Mouse (Mus musculus) embryonic facial prominence, embryonic 12.5 days (tissue): ENCODE data around the gene Ankrd40. TPM values are rescaled to one million over a fixed set of nuclear protein-coding genes. Genes with fewer than 3 reads are reported as not detected.

Experiments
- ATAC-seq: fragments of 200-750 bp; cut with Nextera tagmentation; 2 replicates; pipeline ENCODE4 v1.8.0; 2017; ENCODE audit not compliant: insufficient number of reproducible peaks, insufficient read depth, low FRiP score, low TSS enrichment
- H3K27ac ChIP-seq: fragments of 300-500 bp; sonication (generic); 2 replicates; pipeline ENCODE4 v1.5.1; 2016; ENCODE audit warnings: mild to moderate bottlenecking
- H3K27me3 ChIP-seq: fragments of 300-500 bp; sonication (generic); 2 replicates; pipeline ENCODE4 v1.6.1; 2016; ENCODE audit warnings: mild to moderate bottlenecking, moderate library complexity
- H3K36me3 ChIP-seq: fragments of 300-500 bp; sonication (generic); 2 replicates; pipeline ENCODE4 v1.6.1; 2016; ENCODE audit warnings: mild to moderate bottlenecking
- H3K4me1 ChIP-seq: fragments of 300-500 bp; sonication (generic); 2 replicates; pipeline ENCODE4 v1.6.1; 2016
- H3K4me2 ChIP-seq: fragments of 300-500 bp; sonication (generic); replicated peaks from 2 replicates; pipeline ENCODE4 v1.6.1; 2016; ENCODE audit warnings: mild to moderate bottlenecking, moderate library complexity
- H3K4me3 ChIP-seq: fragments of 300-500 bp; sonication (generic); 2 replicates; pipeline ENCODE4 v1.5.1; 2016; ENCODE audit warnings: mild to moderate bottlenecking
- H3K9ac ChIP-seq: fragments of 300-500 bp; sonication (generic); 2 replicates; pipeline ENCODE4 v1.6.1; 2016; ENCODE audit warnings: mild to moderate bottlenecking, moderate library complexity
- H3K9me3 ChIP-seq: fragments of 300-500 bp; sonication (generic); 2 replicates; pipeline ENCODE4 v1.6.1; 2016; ENCODE audit warnings: mild to moderate bottlenecking, moderate library complexity
- WGBS: fragments of 180-500 bp; shearing (Covaris S2); methylation state at CpG from one replicate; pipeline ENCODE4 v1.1.7; 2016; 5-methylcytosine and 5-hydroxymethylcytosine counted together
- polyA plus RNA-seq: library from polyadenylated mRNA; unstranded; fragments of >200 nt; fragmentation: Nextera tagmentation; extraction: Ambion mirVana; gene quantifications from 2 replicates; pipeline ENCODE4 v1.2.1, GENCODE M21; 2016

Gene Ankrd40
- polyA plus RNA-seq, 1 experiment from 2014 or later, result 25.5 TPM

DNA sequence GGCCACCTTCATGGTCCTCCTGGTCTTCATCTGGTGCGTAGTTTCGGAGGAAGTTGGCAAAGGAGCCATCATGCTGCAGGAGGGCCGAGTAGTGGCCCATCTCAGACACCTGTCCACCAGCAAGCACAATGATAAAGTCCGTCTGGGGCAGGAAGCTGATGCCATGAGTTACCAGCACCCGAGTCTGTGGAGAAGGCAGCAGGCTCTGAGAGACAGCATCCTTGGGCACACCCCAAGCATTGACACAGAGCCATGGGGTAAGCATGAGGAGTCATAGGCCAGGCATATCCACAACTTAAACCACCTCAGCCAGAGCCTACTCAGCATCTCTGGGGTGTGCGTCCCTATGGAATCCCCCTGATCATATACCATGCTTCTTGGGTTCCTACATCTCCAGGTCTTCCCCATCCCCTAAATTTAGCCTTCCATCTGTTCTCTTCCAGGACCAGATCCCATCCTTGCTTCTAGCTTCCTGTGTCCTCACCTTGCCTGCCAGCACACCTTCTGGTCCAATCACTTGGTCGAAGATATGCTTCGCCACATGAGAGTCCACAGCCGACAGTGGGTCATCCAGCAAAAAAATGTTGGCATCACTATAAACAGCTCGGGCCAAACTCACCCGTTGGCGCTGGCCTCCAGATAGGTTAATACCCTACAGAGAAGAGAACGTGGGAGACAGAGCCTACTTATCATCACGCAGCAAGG, 33.5 kb downstream of the Ankrd40 start:
- Histone ChIP-seq H3K4me1 (no peaks in the 10 kb centered on the region), H3K9ac (no peak overlapping the region), H3K27me3 (no peaks in the 10 kb centered on the region), H3K4me3 (no peak overlapping the region), H3K27ac (no peak overlapping the region), H3K4me2 (no peak overlapping the region), H3K36me3 (no peaks in the 10 kb centered on the region), H3K9me3 (no peaks in the 10 kb centered on the region)
- 91% methylated on average over 14 of the region's 14 CpGs for WGBS
- ATAC-seq, result no peak

DNA sequence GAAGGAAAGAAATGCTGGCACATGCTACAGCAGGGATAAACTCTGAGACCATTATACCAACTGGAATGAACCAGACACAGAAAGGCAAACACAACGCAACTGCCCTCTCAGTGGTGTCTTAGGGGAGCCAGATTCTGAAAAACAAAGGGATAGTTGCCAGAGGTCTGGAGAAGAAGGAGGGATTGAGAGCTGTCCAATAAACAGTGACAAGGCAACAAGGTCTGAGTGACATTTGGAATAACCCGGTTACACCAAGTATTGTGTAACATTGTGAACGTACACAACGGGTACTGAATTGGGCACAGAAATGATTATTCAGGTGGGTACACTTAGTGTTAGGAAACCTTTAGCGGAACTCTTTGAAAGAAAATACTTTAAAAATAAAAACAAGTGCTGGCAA, 34.3 kb downstream of the Ankrd40 start:
- no peak overlapping the region for H3K4me3 ChIP-seq
- no peaks in the 10 kb centered on the region for H3K36me3 ChIP-seq
- ATAC-seq, result no peak
- H3K9ac ChIP-seq, result no peak overlapping the region
- H3K27ac ChIP-seq, result no peak overlapping the region
- no peaks in the 10 kb centered on the region for H3K4me1 ChIP-seq
- 82% methylated on average over 5 of the region's 5 CpGs for WGBS
- no peaks in the 10 kb centered on the region for H3K27me3 ChIP-seq
- no peak overlapping the region for H3K4me2 ChIP-seq
- no peaks in the 10 kb centered on the region for H3K9me3 ChIP-seq

DNA sequence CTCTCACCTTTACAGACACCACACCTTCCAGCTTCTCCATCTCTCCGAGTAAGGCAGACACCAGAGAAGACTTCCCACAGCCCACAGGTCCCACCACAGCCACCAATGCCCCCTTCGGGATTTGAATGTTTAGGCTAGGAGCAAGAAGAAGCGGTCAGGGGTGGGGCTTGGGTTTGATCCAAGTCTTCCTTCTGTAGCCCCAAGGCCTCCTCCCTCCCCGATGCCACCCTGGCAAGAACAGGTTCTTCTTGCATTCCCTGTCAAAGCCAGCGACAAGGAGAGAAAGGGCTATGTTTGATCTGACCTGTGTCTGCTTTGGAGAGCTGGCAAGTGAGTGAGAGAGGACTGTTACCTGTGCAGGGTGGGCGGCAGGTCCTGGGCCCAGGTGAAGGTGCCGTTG, 35.9 kb downstream of the Ankrd40 start:
- H3K9me3 ChIP-seq, result no peaks in the 10 kb centered on the region
- no peak for ATAC-seq
- WGBS, result 82% methylated on average over 7 of the region's 7 CpGs
- H3K4me3 ChIP-seq, result no peak overlapping the region
- H3K36me3 ChIP-seq, result no peaks in the 10 kb centered on the region
- H3K9ac ChIP-seq, result no peak overlapping the region
- no peaks in the 10 kb centered on the region for H3K4me1 ChIP-seq
- H3K27ac ChIP-seq, result no peak overlapping the region
- H3K4me2 ChIP-seq, result no peak overlapping the region
- no peaks in the 10 kb centered on the region for H3K27me3 ChIP-seq

DNA sequence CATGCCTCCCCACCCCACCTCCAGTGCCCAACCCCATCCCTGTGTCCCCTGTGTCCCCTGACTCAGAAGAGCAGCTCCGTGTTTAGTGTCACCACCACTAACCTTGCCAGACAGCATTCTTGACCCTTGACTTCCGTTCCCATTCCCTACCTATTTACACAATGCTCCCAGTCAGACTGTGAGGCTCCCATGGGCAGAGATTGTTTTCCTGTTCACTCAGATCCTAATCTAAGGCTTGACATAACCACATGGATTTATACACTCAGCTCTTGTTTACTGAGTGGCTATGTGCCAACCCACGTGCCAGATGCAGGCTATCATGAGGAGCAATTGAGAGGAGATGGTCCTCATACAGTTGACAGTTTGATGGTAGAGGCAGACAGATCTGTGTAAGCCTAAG, 37.5 kb downstream of the Ankrd40 start:
- H3K4me2 ChIP-seq, result no peak overlapping the region
- 56% methylated on average over 3 of the region's 3 CpGs for WGBS
- H3K36me3 ChIP-seq, result no peaks in the 10 kb centered on the region
- no peak for ATAC-seq
- no peak overlapping the region for H3K27ac ChIP-seq
- no peaks in the 10 kb centered on the region for H3K9me3 ChIP-seq
- H3K9ac ChIP-seq, result no peak overlapping the region
- H3K4me1 ChIP-seq, result no peaks in the 10 kb centered on the region
- no peaks in the 10 kb centered on the region for H3K27me3 ChIP-seq
- no peak overlapping the region for H3K4me3 ChIP-seq

DNA sequence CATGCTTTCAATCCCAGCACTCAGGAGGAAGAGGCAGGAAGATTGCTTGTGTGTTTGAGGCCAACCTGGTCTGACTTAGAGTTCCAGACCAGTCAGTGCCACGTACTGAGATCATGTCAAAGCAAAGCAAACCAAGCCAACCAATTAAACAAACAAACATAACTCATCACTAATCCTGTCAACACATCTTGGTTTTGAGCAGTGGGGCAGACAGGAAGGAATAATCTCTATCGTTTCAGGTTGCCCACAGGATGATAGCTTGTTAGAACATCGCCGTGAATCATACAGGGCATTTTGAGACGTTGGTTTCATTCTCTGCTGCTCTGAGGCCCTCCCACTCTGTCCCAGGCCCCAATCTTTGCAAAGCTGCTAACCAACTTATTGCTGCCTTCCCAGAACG, 42.2 kb downstream of the Ankrd40 start:
- H3K27me3 ChIP-seq, result no peaks in the 10 kb centered on the region
- no peaks in the 10 kb centered on the region for H3K9me3 ChIP-seq
- ATAC-seq, result no peak
- H3K36me3 ChIP-seq, result no peaks in the 10 kb centered on the region
- no peak overlapping the region for H3K9ac ChIP-seq
- WGBS, result 77% methylated on average over 6 of the region's 6 CpGs
- no peak overlapping the region for H3K4me2 ChIP-seq
- H3K4me3 ChIP-seq, result no peak overlapping the region
- no peaks in the 10 kb centered on the region for H3K4me1 ChIP-seq
- no peak overlapping the region for H3K27ac ChIP-seq

DNA sequence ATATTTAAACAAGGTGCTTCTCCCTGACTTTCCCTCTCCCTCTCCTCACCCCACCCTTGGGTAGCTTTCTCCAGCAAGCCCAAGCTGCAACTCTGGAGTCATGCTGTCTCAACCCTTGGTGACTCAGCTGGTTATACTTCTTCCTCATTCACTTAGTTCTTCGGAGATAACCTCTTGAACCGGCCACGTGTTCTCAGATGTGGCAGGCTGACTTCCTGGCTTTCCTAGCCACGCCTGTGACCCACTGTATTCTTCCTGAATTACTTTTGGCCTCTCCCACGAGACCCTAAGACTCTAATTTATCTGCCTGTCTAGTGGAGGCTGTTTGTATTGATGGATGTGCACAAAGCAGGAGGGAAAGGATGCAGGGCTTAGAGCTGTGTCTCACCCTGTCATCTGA, 43.0 kb downstream of the Ankrd40 start:
- Histone ChIP-seq H3K9ac (no peak overlapping the region), H3K27ac (no peak overlapping the region), H3K9me3 (no peaks in the 10 kb centered on the region), H3K27me3 (no peaks in the 10 kb centered on the region), H3K4me2 (no peak overlapping the region), H3K36me3 (no peaks in the 10 kb centered on the region), H3K4me3 (no peak overlapping the region), H3K4me1 (no peaks in the 10 kb centered on the region)
- 37% methylated on average over 5 of the region's 5 CpGs for WGBS
- ATAC-seq, result no peak

DNA sequence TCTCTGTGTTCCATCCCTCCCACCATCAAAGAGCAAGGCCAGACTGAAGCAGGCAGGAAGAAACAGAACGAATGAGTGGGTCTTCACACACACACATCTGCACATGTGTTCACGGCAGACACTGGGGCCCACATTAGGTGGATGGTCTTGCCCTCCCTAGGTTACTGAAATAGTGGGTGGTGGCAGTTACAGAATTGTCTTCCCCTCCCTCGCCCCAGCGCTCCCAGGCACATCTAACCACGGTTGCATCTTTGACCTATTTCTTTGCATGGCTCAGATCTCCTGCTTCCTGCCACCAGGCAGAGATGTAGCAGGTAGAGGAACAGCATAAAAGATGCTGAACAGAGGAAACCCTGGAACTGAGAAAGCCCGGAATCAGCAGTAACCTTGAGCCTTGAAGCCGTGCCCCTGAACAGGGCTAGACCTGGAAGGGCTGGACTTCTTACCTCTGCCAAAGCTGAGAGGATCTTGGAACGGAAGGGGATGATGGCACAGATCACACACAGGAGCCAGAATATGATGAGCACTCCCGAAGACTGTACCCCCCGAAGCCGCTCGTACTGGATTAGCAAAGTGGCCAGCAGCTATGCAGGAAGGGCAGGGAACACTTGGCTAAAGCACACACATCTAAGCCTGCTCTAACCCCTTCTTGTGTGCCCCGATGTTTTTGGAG, 46.6 kb downstream of the Ankrd40 start:
- Histone ChIP-seq H3K4me3 (no peak overlapping the region), H3K9ac (no peak overlapping the region), H3K4me2 (no peak overlapping the region), H3K36me3 (no peaks in the 10 kb centered on the region), H3K27me3 (no peaks in the 10 kb centered on the region), H3K9me3 (no peaks in the 10 kb centered on the region), H3K27ac (no peak overlapping the region), H3K4me1 (no peaks in the 10 kb centered on the region)
- WGBS, result 87% methylated on average over 13 of the region's 13 CpGs
- no peak for ATAC-seq

DNA sequence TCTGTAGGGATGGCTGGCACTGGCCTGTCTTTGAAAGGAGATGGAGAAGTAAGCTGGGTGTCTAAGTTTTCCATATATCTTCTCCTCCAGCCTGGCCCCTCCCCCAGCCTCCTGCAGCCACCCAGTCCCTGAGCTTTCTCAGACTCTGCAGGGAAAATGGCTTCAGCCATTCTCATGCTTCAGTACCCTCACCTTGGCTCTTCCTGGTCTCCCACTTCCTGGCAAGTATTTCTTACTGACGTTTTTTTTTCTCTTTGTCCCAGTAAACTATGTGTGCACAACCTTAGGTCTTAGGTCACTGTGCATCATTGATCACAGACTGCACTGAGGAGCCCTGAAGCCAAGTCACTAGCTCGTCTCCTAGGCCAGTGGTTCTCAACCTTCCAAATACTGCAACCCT, 51.3 kb downstream of the Ankrd40 start:
- no peaks in the 10 kb centered on the region for H3K36me3 ChIP-seq
- no peaks in the 10 kb centered on the region for H3K4me1 ChIP-seq
- no peaks in the 10 kb centered on the region for H3K9me3 ChIP-seq
- no peak for ATAC-seq
- H3K4me2 ChIP-seq, result no peak overlapping the region
- H3K27me3 ChIP-seq, result no peaks in the 10 kb centered on the region
- no peak overlapping the region for H3K27ac ChIP-seq
- H3K9ac ChIP-seq, result no peak overlapping the region
- H3K4me3 ChIP-seq, result no peak overlapping the region
- 35% methylated on average over 2 of the region's 2 CpGs for WGBS

DNA sequence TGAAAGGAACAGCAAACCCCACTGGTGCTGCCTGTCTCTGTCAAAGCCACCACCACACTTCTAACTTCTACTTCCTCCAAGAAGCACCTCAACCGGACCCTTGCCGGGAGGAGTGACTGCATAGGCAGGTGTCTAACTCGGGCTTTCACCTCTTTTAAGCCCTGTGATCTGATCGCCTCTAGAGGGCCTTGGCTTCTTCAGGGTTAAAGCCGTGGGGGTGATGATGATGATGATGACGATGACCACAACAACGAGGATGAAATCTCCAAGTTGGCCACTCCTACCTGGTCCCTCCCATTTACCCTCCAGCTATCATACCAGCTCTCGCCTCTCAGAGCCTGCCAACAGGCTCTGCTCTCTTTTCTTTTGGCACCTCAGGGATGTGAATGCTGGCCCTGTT, 51.9 kb downstream of the Ankrd40 start:
- no peak overlapping the region for H3K27ac ChIP-seq
- no peaks in the 10 kb centered on the region for H3K9me3 ChIP-seq
- H3K27me3 ChIP-seq, result no peaks in the 10 kb centered on the region
- no peak overlapping the region for H3K9ac ChIP-seq
- no peak overlapping the region for H3K4me2 ChIP-seq
- H3K36me3 ChIP-seq, result no peaks in the 10 kb centered on the region
- no peak for ATAC-seq
- 71% methylated on average over 8 of the region's 8 CpGs for WGBS
- H3K4me3 ChIP-seq, result no peak overlapping the region
- no peaks in the 10 kb centered on the region for H3K4me1 ChIP-seq

DNA sequence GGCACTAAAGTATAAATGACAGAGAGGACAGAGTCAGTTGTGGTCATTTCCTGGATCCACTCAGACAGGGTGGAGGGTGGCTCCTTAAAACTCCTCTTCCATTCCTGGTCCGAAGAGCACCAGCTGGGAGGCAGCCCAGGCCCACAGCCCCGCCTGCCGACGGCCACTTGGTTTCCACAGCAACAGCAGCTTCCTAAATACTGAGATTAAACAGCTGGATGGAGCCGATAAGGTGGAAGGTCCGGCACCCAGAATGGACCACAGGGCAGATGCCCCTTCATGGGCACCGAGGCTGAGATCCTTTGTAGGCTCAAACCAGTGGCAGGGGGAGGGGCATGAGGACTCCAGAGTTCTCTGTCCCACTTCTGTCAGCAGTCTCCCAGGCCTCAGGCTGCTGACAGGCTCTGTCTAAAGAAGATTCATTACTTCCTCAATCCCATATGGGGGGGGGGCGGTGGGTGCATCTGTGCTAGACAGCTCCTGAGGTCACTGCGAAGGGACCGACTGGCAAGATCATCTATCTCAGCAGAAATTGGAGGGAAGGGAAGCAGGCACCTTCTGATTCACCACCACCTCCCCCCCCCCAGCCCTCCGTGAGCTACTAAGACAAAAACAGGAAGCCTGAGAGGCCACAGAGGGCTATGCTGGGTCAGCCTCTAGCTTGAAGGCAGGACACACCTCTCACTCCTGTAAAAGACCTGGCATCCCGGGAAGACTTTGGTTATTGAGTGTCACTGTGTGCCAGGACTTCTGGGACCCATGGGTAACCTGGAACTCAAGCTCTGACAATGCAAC, 58.4 kb downstream of the Ankrd40 start:
- H3K4me3 ChIP-seq, result no peak overlapping the region
- no peak for ATAC-seq
- H3K9me3 ChIP-seq, result no peaks in the 10 kb centered on the region
- 0 out of 2 replicates have a peak, but pooled peaks cover under 1% of the 10 kb centered on the region for H3K27me3 ChIP-seq
- 35% methylated on average over 12 of the region's 12 CpGs for WGBS
- 0 out of 2 replicates have a peak overlapping the region, but pooled peaks have one; percentile 6 for H3K27ac ChIP-seq
- peaks cover 10% of the 10 kb centered on the region for H3K4me1 ChIP-seq
- H3K36me3 ChIP-seq, result no peaks in the 10 kb centered on the region
- H3K9ac ChIP-seq, result no peak overlapping the region
- 0 out of 2 replicates have a peak overlapping the region, but pooled peaks have one; percentile 3 for H3K4me2 ChIP-seq

DNA sequence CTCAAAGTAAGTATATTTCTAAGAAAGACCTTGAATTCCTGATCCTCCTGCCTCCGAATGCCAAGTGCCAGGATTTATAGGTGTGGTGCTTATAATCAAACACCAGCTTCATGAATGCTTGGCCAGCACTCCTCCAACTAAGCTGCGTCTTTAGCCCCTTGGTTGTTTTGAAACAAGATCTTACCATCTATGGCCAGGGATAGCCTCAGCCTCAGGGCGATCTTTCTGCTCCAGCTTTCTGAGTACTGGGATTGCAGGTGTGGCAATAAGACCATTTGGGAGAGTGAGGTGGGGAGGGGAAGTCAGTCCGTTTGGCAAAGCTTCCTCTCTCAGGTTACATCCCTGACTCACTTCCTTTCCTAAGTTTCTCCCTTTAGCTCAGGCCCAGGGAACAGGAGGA, 60.0 kb downstream of the Ankrd40 start:
- Histone ChIP-seq H3K4me3 (no peak overlapping the region), H3K27ac (no peak overlapping the region), H3K4me1 (peaks cover 17% of the 10 kb centered on the region), H3K9me3 (no peaks in the 10 kb centered on the region), H3K4me2 (no peak overlapping the region), H3K9ac (no peak overlapping the region), H3K36me3 (no peaks in the 10 kb centered on the region), H3K27me3 (peaks cover 16% of the 10 kb centered on the region)
- 60% methylated on average over 4 of the region's 4 CpGs for WGBS
- ATAC-seq, result no peak

DNA sequence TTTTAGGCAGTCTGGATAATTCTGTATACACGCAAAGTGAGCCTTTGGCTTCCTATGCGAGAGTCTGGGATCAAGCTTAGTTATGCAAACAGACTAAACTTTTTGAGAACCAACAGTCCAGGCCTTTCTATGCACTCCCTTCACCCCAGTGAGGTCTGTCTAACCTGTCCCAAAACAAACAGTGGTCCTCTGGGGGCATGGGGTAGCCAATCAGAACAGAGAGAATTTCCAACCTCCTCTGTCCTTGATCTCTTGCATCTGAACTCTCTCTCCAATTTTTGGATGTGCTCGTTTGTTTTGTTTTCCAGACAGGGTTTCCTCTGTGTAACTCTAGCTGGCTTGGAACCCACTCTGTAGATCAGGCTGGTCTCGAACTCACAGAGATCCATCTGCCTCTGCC, 61.2 kb downstream of the Ankrd40 start:
- no peak overlapping the region for H3K9ac ChIP-seq
- ATAC-seq, result no peak
- WGBS, result 79% methylated on average over 4 of the region's 4 CpGs

More for the DNA sequence above, 61.2 kb downstream of the Ankrd40 start:
- Histone ChIP-seq H3K4me1 (peaks cover 18% of the 10 kb centered on the region), H3K9me3 (no peaks in the 10 kb centered on the region), H3K36me3 (no peaks in the 10 kb centered on the region), H3K27ac (no peak overlapping the region), H3K4me3 (no peak overlapping the region), H3K4me2 (no peak overlapping the region), H3K27me3 (peaks cover 18% of the 10 kb centered on the region)
